11 mouse cellular contexts compared by ENCODE assay signal in the genomic region with DNA sequence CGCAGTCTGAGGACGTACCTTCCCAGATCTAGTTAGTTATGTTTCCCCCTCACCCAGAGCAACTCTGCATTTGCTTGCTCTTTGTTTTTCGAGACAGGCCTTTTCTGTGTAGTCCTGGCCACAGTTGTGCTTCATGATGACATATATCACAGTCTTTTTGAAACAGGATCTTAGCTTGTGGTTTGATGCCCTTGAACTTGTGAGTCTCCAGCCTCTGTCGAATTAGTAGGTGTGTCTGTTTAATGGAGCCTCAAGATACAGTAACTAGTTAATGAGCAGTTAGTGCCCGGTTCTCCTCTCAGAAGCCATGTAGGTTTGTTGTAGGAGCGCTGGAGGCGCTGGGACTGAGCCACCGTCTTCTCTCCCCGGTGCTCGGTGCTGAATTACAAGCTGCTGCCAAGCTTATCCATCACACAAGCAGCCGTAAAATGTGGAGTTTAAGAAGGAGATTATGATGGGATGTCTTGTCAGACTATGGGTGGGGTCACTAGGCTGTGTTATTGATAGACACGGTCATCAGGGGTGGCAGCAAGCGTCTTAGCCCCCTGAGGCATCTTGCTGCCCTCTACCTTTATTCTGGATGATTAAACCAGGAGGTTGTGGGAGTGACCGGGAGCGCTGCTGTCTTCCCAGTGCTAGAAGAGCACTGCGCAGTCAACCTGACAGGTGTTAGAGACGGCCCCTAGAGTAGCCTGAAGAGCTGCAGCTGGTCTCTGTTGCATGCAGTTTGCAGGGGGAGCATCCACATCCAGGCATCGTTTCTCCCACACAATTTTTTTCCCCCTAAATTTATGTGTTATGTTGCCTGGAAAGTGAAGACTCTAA. TPM values are rescaled to one million over a fixed set of nuclear protein-coding genes. Genes with fewer than 3 reads are reported as not detected.
DNase-seq lines count a peak whose midpoint lies in the region; ATAC-seq and TF ChIP-seq lines count a peak whose summit lies in the region.
"Had no signal": no experiment of that assay in that cellular context is flagged by ENCODE, and none has a peak within 500 bp of the region (broad histone marks: within the 10 kb centered on the region; RNA-seq: fewer than 3 reads in every experiment).

No protein-coding gene starts in this region.

- H3K4me2 ChIP-seq in heart, embryonic 16.5 days (ENCODE audit: low read depth, low read length): peak overlapping the region; percentile 35; the same call in 1 of the 2 replicates
- H3K4me2 ChIP-seq in neural tube, embryonic 13.5 days: no peak overlapping the region
- no peak overlapping the region for H3K4me2 ChIP-seq in neural tube, embryonic 15.5 days
- no peak overlapping the region for H3K4me2 ChIP-seq in midbrain, embryonic 16.5 days (ENCODE audit: low read length)
- H3K4me2 ChIP-seq: forebrain, embryonic 15.5 days; neural tube, embryonic 12.5 days had no signal

- TF ChIP-seq CTCF in heart, adult 2 months (IDR thresholded peaks at IDR 0.05): no peak

- DNase-seq in heart, adult 2 months: no peak
- DNase-seq in testis, postnatal 10 days (ENCODE audit: low spot score): no peak
- no peak for DNase-seq in frontal cortex, postnatal 14 days (ENCODE audit: low spot score in 2 of 2)

- no peak for TF ChIP-seq EP300 in heart, adult 2 months (IDR thresholded peaks at IDR 0.05; ENCODE audit: insufficient read depth, low read depth, low read length)

- no peak overlapping the region for H3K9ac ChIP-seq in heart, embryonic 16.5 days (ENCODE audit: low read length)
- no peak overlapping the region for H3K9ac ChIP-seq in heart, adult 2 months (ENCODE audit: low read depth, low read length)
- no peak overlapping the region for H3K9ac ChIP-seq in neural tube, embryonic 13.5 days
- no peak overlapping the region for H3K9ac ChIP-seq in neural tube, embryonic 15.5 days (replicated peaks)
- H3K9ac ChIP-seq in midbrain, embryonic 16.5 days (ENCODE audit: low read depth, low read length): no peak overlapping the region
- H3K9ac ChIP-seq: forebrain, embryonic 15.5 days; neural tube, embryonic 12.5 days had no signal

- H3K4me1 ChIP-seq in heart, embryonic 16.5 days (ENCODE audit: control insufficient read depth, insufficient read depth, low read length): peaks cover 50% of the 10 kb centered on the region
- H3K4me1 ChIP-seq in heart, adult 2 months (ENCODE audit: control insufficient read depth, insufficient read depth, low read length): peaks cover 26% of the 10 kb centered on the region
- H3K4me1 ChIP-seq in neural tube, embryonic 13.5 days (replicated peaks): peaks cover 36% of the 10 kb centered on the region
- H3K4me1 ChIP-seq in neural tube, embryonic 15.5 days: peaks cover 36% of the 10 kb centered on the region
- H3K4me1 ChIP-seq in midbrain, embryonic 16.5 days (ENCODE audit: control insufficient read depth, insufficient read depth, low read length): peaks cover 15% of the 10 kb centered on the region

- intact Hi-C loops in heart, adult 2 months (cut with DNase I): no loop called here

- no peaks in the 10 kb centered on the region for H3K36me3 ChIP-seq in heart, embryonic 16.5 days (ENCODE audit: control insufficient read depth, insufficient read depth)
- H3K36me3 ChIP-seq in heart, adult 2 months (ENCODE audit: control insufficient read depth, insufficient read depth, low read length): peaks cover 7% of the 10 kb centered on the region; the same call in 1 of the 2 replicates
- no peaks in the 10 kb centered on the region for H3K36me3 ChIP-seq in neural tube, embryonic 13.5 days
- H3K36me3 ChIP-seq in neural tube, embryonic 15.5 days: no peaks in the 10 kb centered on the region
- H3K36me3 ChIP-seq in midbrain, embryonic 16.5 days (ENCODE audit: control insufficient read depth, insufficient read depth, low read length): no peaks in the 10 kb centered on the region
- H3K36me3 ChIP-seq: forebrain, embryonic 15.5 days; neural tube, embryonic 12.5 days had no signal

- H3K27me3 ChIP-seq in heart, embryonic 16.5 days (ENCODE audit: control insufficient read depth, insufficient read depth, low read length): no peaks in the 10 kb centered on the region
- H3K27me3 ChIP-seq in heart, adult 2 months (ENCODE audit: control insufficient read depth, insufficient read depth, low read length): no peaks in the 10 kb centered on the region
- no peaks in the 10 kb centered on the region for H3K27me3 ChIP-seq in neural tube, embryonic 13.5 days
- H3K27me3 ChIP-seq in neural tube, embryonic 15.5 days (replicated peaks): no peaks in the 10 kb centered on the region
- no peaks in the 10 kb centered on the region for H3K27me3 ChIP-seq in midbrain, embryonic 16.5 days (ENCODE audit: control insufficient read depth, insufficient read depth, low read depth, low read length)
- H3K27me3 ChIP-seq: forebrain, embryonic 15.5 days; neural tube, embryonic 12.5 days had no signal

- ATAC-seq in heart, embryonic 16.5 days (replicated peaks; ENCODE audit: extremely low read depth, insufficient read depth, low FRiP score): peak; percentile 4; the same call in 1 of the 2 replicates
- ATAC-seq in neural tube, embryonic 13.5 days (ENCODE audit: low read depth): no peak
- ATAC-seq in neural tube, embryonic 15.5 days (ENCODE audit: low FRiP score): no peak
- peak; percentile 69 for ATAC-seq in erythroblast, adult 5-6 weeks (replicated peaks; ENCODE audit: low FRiP score, poor library complexity, severe bottlenecking)
- peak; percentile 41; the same call in 1 of the 2 replicates for ATAC-seq in midbrain, embryonic 16.5 days
- ATAC-seq: forebrain, embryonic 15.5 days had no signal

- peak overlapping the region; percentile 52 for H3K27ac ChIP-seq in heart, embryonic 16.5 days (ENCODE audit: low read length)
- H3K27ac ChIP-seq in heart, adult 2 months: no peak overlapping the region
- 0 out of 2 replicates have a peak overlapping the region, but pooled peaks have one; percentile 57 for H3K27ac ChIP-seq in neural tube, embryonic 13.5 days (replicated peaks)
- no peak overlapping the region; the same call in 1 of the 2 replicates for H3K27ac ChIP-seq in neural tube, embryonic 15.5 days (replicated peaks)
- peak overlapping the region; percentile 15; the same call in 1 of the 2 replicates for H3K27ac ChIP-seq in midbrain, embryonic 16.5 days (ENCODE audit: low read length)
- H3K27ac ChIP-seq: neural tube, embryonic 12.5 days had no signal

- H3K79me2 ChIP-seq in heart, adult 2 months (replicated peaks; ENCODE audit: control insufficient read depth, insufficient read depth, low read length): no peaks in the 10 kb centered on the region

- H3K9me3 ChIP-seq in heart, embryonic 16.5 days (replicated peaks; ENCODE audit: control insufficient read depth, low read length): no peaks in the 10 kb centered on the region
- no peaks in the 10 kb centered on the region for H3K9me3 ChIP-seq in neural tube, embryonic 13.5 days
- H3K9me3 ChIP-seq in neural tube, embryonic 15.5 days (replicated peaks): no peaks in the 10 kb centered on the region
- H3K9me3 ChIP-seq in midbrain, embryonic 16.5 days (replicated peaks; ENCODE audit: control insufficient read depth, low read length, poor library complexity, severe bottlenecking): no peaks in the 10 kb centered on the region
- H3K9me3 ChIP-seq: forebrain, embryonic 15.5 days; G1E; neural tube, embryonic 12.5 days had no signal

- 45% methylated on average over 18 of the region's 18 CpGs for WGBS in heart, embryonic 16.5 days
- 57% methylated on average over 18 of the region's 18 CpGs for WGBS in heart, adult 2 months
- 75% methylated on average over 18 of the region's 18 CpGs for WGBS in neural tube, embryonic 13.5 days
- WGBS in neural tube, embryonic 15.5 days: 64% methylated on average over 18 of the region's 18 CpGs
- WGBS in midbrain, embryonic 16.5 days: 68% methylated on average over 18 of the region's 18 CpGs

- H3K4me3 ChIP-seq in heart, embryonic 16.5 days (ENCODE audit: low read length): no peak overlapping the region
- H3K4me3 ChIP-seq in heart, adult 2 months: no peak overlapping the region
- no peak overlapping the region for H3K4me3 ChIP-seq in neural tube, embryonic 13.5 days
- no peak overlapping the region for H3K4me3 ChIP-seq in neural tube, embryonic 15.5 days (replicated peaks)
- H3K4me3 ChIP-seq in midbrain, embryonic 16.5 days (ENCODE audit: low read depth, low read length): no peak overlapping the region
- H3K4me3 ChIP-seq: forebrain, embryonic 15.5 days; neural tube, embryonic 12.5 days had no signal

- no peak for TF ChIP-seq POLR2A in heart, adult 2 months (IDR thresholded peaks at IDR 0.05; ENCODE audit: insufficient read depth, low read depth, low read length)

RNA-seq across cellular contexts. Expression of gene Spock2, which starts 28.1 kb away (rescaled TPM):
- 6.7 and 8.6 TPM in 2 replicates for polyA plus RNA-seq in heart, embryonic 16.5 days (2015; fragmentation: Nextera tagmentation; extraction: Ambion mirVana)
- 10 to 100 TPM; 12.2 to 21.7 TPM for total RNA-seq in heart, adult 2 months (2021)
- polyA plus RNA-seq in heart, adult 2 months (2012; rRNA removed): 8.4 and 10.6 TPM in 2 replicates
- 99.9 and 103 TPM in 2 replicates for polyA plus RNA-seq in neural tube, embryonic 13.5 days (2015; fragmentation: Nextera tagmentation; extraction: Ambion mirVana)
- 114 and 122 TPM in 2 replicates for polyA plus RNA-seq in neural tube, embryonic 15.5 days (2015; fragmentation: Nextera tagmentation; extraction: Ambion mirVana)
- total RNA-seq in erythroblast, adult 5-6 weeks (2015; ENCODE audit: low replicate concordance): not detected in 2 replicates
- not detected in 2 replicates for total RNA-seq in erythroblast, adult 5-6 weeks (2017; ENCODE audit: low replicate concordance)
- polyA plus RNA-seq in midbrain, embryonic 16.5 days (2015; fragmentation: Nextera tagmentation; extraction: Ambion mirVana): 115 and 129 TPM in 2 replicates
- total RNA-seq: G1E had no signal
- polyA plus RNA-seq: G1E had no signal

Comparison
In these comparisons a context has a peak if more than half of its experiments do, and no peak if none do; other contexts are left out.
1. H3K27ac ChIP-seq: peak in heart, embryonic 16.5 days (single experiment), neural tube, embryonic 13.5 days (single experiment) and midbrain, embryonic 16.5 days (single experiment); none in heart, adult 2 months (single experiment) and neural tube, embryonic 15.5 days (single experiment).
2. ATAC-seq: peak in heart, embryonic 16.5 days (single experiment), erythroblast, adult 5-6 weeks (single experiment) and midbrain, embryonic 16.5 days (single experiment); none in neural tube, embryonic 13.5 days (single experiment) and neural tube, embryonic 15.5 days (single experiment).